Mouse (Mus musculus): ENCODE results near the gene Rab5b.

GRCm38 (mm10) chr10:128629746-128630145 lies 66.3 kb downstream of the Rab5b start:
- TF ChIP-seq CTCF (IDR thresholded peaks at IDR 0.05; ENCODE audit: control insufficient read depth, insufficient read depth, insufficient read length): no peak
- no peak for TF ChIP-seq CEBPB (IDR thresholded peaks at IDR 0.05; ENCODE audit: low read depth)
- TF ChIP-seq USF1 (IDR thresholded peaks at IDR 0.05; ENCODE audit: low read depth): no peak
